In genomic region chr7:112502050-112502809, GRCm38 (mm10) we compare ENCODE assay signal across 9 mouse cellular contexts.
DNase-seq lines count a peak whose midpoint lies in the region; ATAC-seq and TF ChIP-seq lines count a peak whose summit lies in the region.
"Had no signal": no experiment of that assay in that cellular context is flagged by ENCODE, and none has a peak within 500 bp of the region (broad histone marks: within the 10 kb centered on the region; RNA-seq: fewer than 3 reads in every experiment).

No protein-coding gene starts in this region.

- H3K4me1 ChIP-seq in embryonic facial prominence, embryonic 11.5 days (ENCODE audit: control insufficient read depth, insufficient read depth, low read length): peaks cover 6% of the 10 kb centered on the region
- peaks cover 38% of the 10 kb centered on the region for H3K4me1 ChIP-seq in hindbrain, embryonic 13.5 days (replicated peaks)
- peaks cover 13% of the 10 kb centered on the region for H3K4me1 ChIP-seq in midbrain, embryonic 16.5 days (ENCODE audit: control insufficient read depth, insufficient read depth, low read length)

- intact Hi-C loops in left cerebral cortex, postnatal 25 days (cut with DNase I): no loop called here
- intact Hi-C loops in left cerebral cortex, adult 2 months (cut with DNase I): no loop called here

- H3K27me3 ChIP-seq in embryonic facial prominence, embryonic 11.5 days (ENCODE audit: control insufficient read depth, insufficient read depth, low read length): no peaks in the 10 kb centered on the region
- H3K27me3 ChIP-seq in hindbrain, embryonic 13.5 days: no peaks in the 10 kb centered on the region
- no peaks in the 10 kb centered on the region for H3K27me3 ChIP-seq in midbrain, embryonic 16.5 days (ENCODE audit: control insufficient read depth, insufficient read depth, low read depth, low read length)
- H3K27me3 ChIP-seq: liver, embryonic 15.5 days had no signal

- no peak overlapping the region for H3K4me3 ChIP-seq in left cerebral cortex, adult 2 months
- H3K4me3 ChIP-seq in embryonic facial prominence, embryonic 11.5 days (ENCODE audit: low read depth, low read length): no peak overlapping the region
- no peak overlapping the region for H3K4me3 ChIP-seq in hindbrain, embryonic 13.5 days
- H3K4me3 ChIP-seq in midbrain, embryonic 16.5 days (ENCODE audit: low read depth, low read length): no peak overlapping the region
- H3K4me3 ChIP-seq: liver, embryonic 15.5 days had no signal

- no peak overlapping the region for H3K27ac ChIP-seq in left cerebral cortex, adult 2 months
- peak overlapping the region; percentile 22; the same call in 1 of the 2 replicates for H3K27ac ChIP-seq in embryonic facial prominence, embryonic 11.5 days (replicated peaks; ENCODE audit: low read depth, low read length)
- H3K27ac ChIP-seq in hindbrain, embryonic 13.5 days: 0 out of 2 replicates have a peak overlapping the region, but pooled peaks have one; percentile 1
- H3K27ac ChIP-seq in midbrain, embryonic 16.5 days (ENCODE audit: low read length): 0 out of 2 replicates have a peak overlapping the region, but pooled peaks have one; percentile 47
- H3K27ac ChIP-seq: liver, embryonic 15.5 days had no signal

- H3K4me2 ChIP-seq in embryonic facial prominence, embryonic 11.5 days (ENCODE audit: low read depth, low read length): no peak overlapping the region
- H3K4me2 ChIP-seq in hindbrain, embryonic 13.5 days: peak overlapping the region; percentile 39
- H3K4me2 ChIP-seq in midbrain, embryonic 16.5 days (ENCODE audit: low read length): peak overlapping the region; percentile 31; the same call in 1 of the 2 replicates
- H3K4me2 ChIP-seq: liver, embryonic 15.5 days had no signal

- no peak for TF ChIP-seq CTCF in left cerebral cortex, adult 2 months (IDR thresholded peaks at IDR 0.05)

- H3K9ac ChIP-seq in embryonic facial prominence, embryonic 11.5 days (replicated peaks; ENCODE audit: low read length): no peak overlapping the region
- H3K9ac ChIP-seq in hindbrain, embryonic 13.5 days: no peak overlapping the region
- H3K9ac ChIP-seq in midbrain, embryonic 16.5 days (ENCODE audit: low read depth, low read length): no peak overlapping the region
- H3K9ac ChIP-seq: liver, embryonic 15.5 days had no signal

- H3K36me3 ChIP-seq in embryonic facial prominence, embryonic 11.5 days (replicated peaks; ENCODE audit: control insufficient read depth, insufficient read depth, low read depth, low read length): no peaks in the 10 kb centered on the region
- H3K36me3 ChIP-seq in hindbrain, embryonic 13.5 days: no peaks in the 10 kb centered on the region
- H3K36me3 ChIP-seq in midbrain, embryonic 16.5 days (ENCODE audit: control insufficient read depth, insufficient read depth, low read length): no peaks in the 10 kb centered on the region
- H3K36me3 ChIP-seq: liver, embryonic 15.5 days had no signal

- H3K9me3 ChIP-seq in embryonic facial prominence, embryonic 11.5 days (replicated peaks; ENCODE audit: control insufficient read depth, low read length): no peaks in the 10 kb centered on the region
- no peaks in the 10 kb centered on the region for H3K9me3 ChIP-seq in hindbrain, embryonic 13.5 days
- no peaks in the 10 kb centered on the region for H3K9me3 ChIP-seq in midbrain, embryonic 16.5 days (replicated peaks; ENCODE audit: control insufficient read depth, low read length, poor library complexity, severe bottlenecking)
- H3K9me3 ChIP-seq: liver, embryonic 15.5 days had no signal

- peak; percentile 32 to 60 for DNase-seq in left cerebral cortex, postnatal 25 days (ENCODE audit: low spot score in 2 of 2)
- no peak for DNase-seq in left cerebral cortex, adult 2 months (ENCODE audit: extremely low spot score in 1 of 2, low spot score in 2 of 2)
- DNase-seq in embryonic facial prominence, embryonic 11.5 days (ENCODE audit: low spot score): peak; percentile 56
- no peak for DNase-seq in spleen, postnatal 36 days (ENCODE audit: low spot score in 2 of 2)
- DNase-seq in cerebellum, adult 11-12 months: no peak

- ATAC-seq in embryonic facial prominence, embryonic 11.5 days (replicated peaks; ENCODE audit: insufficient number of reproducible peaks, low FRiP score, low TSS enrichment, low read depth): no peak
- 0 out of 2 replicates have a peak, but pooled peaks have one; percentile 63 for ATAC-seq in hindbrain, embryonic 13.5 days (ENCODE audit: low FRiP score)
- 0 out of 2 replicates have a peak, but pooled peaks have one; percentile 56 for ATAC-seq in midbrain, embryonic 16.5 days
- no peak for ATAC-seq in erythroblast, adult 5-6 weeks (replicated peaks; ENCODE audit: low FRiP score, poor library complexity, severe bottlenecking)

- 34% methylated on average over 17 of the region's 18 CpGs for WGBS in embryonic facial prominence, embryonic 11.5 days
- 24% methylated on average over 18 of the region's 18 CpGs for WGBS in hindbrain, embryonic 13.5 days
- 21% methylated on average over 17 of the region's 18 CpGs for WGBS in midbrain, embryonic 16.5 days

Comparison
In these comparisons a context has a peak if more than half of its experiments do, and no peak if none do; other contexts are left out.
1. DNase-seq: peak in left cerebral cortex, postnatal 25 days (2 of 2) and embryonic facial prominence, embryonic 11.5 days (single experiment); none in left cerebral cortex, adult 2 months (0 of 2), spleen, postnatal 36 days (0 of 2) and cerebellum, adult 11-12 months (single experiment).
2. ATAC-seq: peak in hindbrain, embryonic 13.5 days (single experiment) and midbrain, embryonic 16.5 days (single experiment); none in embryonic facial prominence, embryonic 11.5 days (single experiment) and erythroblast, adult 5-6 weeks (single experiment).